Mouse (Mus musculus) spleen, adult 2 months (tissue): ENCODE measurements around the gene Bcr.
A peak's percentile ranks its signal among the peaks of the same experiment; 100 is the strongest.

Experiments used
- CTCF ChIP-seq: fragments of 200-500 bp; IDR thresholded peaks from 2 replicates; pipeline ENCODE4 v1.5.1; 2011; ENCODE audit warnings: mild to moderate bottlenecking, inconsistent platforms; ENCODE audit not compliant: insufficient read depth, insufficient read length, insufficient replicate concordance; ENCODE audit errors: extremely low read depth
- POLR2A ChIP-seq: fragments of 200-500 bp; IDR thresholded peaks from 2 replicates; pipeline ENCODE4 v1.6.1; 2011; ENCODE audit warnings: low read depth, low read length, inconsistent platforms

DNA sequence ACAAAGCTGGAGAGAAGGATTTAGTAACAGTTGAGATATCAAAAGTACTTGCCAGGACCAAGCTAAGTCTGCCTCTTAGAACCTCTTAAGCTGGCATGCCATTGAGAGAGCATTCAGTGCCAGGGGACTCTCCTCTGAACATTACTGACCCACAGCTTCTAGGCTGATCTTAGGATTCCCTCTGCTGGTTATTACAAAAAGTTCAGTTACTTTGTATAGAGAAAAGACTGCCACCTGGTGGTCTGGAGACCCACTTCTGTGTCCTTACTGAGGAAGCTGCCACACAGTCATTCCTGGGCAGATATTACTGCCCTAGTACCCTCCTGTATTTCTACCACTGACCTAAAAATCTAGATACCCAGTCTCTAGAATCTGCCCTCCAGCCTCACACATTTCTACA, 90.9 kb downstream of the Bcr start:
- TF ChIP-seq CTCF (peak; percentile 73; the same call in 1 of the 2 replicates), POLR2A (no peak)
